Mouse (Mus musculus) Muller cell, postnatal 12 days (primary cell): ENCODE results near the gene Gcnt2.
"Not testable (repeated sequence)": the region's sequence is repeated elsewhere in the genome, so short reads cannot be mapped to it uniquely, and the experiment has no call there.

Source experiments
- DNase-seq: peaks from one replicate; pipeline ENCODE4 v3.0.0-alpha.2; 2015; ENCODE audit errors: inconsistent ontology term

Gene Gcnt2

DNA sequence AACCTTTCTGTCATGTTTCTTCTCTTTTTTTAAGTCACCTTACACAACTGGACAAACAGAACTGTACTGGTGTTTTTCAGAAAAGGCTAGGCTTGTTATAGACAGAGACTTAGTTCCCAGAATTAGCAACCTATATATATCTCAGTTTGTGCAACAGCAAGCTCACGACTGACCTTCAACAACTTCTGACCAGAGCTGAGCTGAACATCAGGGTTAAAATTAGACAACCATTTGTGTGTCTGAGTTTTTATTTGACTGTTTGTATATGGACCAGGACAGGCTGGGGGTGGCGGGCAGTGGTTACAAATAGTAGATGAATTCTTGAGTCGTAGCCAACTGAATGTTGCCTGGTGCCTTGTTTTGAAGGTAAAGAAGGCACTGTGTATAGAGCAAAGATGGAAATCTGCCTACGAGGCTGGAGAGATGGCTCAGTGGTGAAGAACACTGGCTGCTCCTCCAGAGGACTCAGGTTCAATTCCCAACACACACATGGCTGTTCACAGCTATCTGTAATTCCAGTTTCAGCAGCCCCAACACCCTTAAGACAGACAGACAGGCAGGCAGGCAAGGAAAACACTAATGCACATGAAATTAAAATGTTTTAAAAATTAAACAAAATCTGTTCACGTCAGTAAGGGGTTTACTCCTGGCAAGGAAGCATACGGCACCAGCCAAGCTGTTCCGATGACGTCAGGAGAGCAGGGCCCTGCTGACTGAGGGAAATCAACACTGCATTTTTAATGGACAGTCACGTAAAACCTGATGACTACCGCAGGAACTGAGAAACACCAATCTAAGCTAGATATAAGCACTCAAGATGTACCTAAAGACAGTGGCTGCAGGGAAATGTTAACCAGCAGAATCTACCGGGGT is 79.2 kb downstream of the Gcnt2 start:
- DNase-seq: no peak

GRCm38 (mm10) chr13:40943066-40943465 is 83.5 kb downstream of the Gcnt2 start:
- DNase-seq: no peak

DNA sequence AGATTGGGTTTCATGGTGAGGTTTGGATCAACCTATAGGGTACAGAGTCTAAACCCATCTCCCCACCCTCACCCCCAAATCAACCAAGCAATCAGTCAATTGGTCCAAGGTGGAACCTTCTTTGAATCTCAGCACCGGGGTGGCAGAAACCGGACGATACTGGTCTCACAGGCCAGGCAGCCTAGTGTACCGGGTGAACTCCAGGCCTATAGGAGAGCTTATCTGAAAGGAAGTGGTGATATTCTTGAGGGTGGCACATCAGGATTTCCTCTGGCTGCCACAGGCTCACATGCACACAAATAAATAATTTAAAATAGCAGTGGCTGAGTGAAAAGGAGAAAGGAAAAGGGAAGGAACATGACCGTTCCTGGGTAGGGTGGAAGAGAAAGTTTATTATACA is 84.4 kb downstream of the Gcnt2 start:
- no peak for DNase-seq

DNA sequence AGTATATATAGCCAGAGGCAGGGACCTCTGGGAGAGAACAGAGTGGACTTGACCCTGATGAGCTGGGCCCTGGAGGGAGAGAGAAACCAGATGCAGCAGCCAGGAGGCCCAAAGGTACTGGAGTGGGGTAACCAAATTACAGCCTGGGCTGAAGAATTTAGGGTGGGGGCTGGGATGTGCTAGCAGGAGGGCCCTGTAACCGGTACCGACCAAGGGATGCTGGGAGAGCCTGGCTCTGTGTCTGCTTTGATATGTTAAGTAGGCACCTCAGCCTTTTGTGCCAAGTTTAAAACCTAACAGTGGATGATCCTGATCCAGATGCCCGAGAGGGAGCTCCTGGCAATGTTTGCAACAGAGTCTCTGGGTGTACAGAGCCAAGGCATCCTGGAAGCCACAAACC is 84.8 kb downstream of the Gcnt2 start:
- DNase-seq: no peak

DNA sequence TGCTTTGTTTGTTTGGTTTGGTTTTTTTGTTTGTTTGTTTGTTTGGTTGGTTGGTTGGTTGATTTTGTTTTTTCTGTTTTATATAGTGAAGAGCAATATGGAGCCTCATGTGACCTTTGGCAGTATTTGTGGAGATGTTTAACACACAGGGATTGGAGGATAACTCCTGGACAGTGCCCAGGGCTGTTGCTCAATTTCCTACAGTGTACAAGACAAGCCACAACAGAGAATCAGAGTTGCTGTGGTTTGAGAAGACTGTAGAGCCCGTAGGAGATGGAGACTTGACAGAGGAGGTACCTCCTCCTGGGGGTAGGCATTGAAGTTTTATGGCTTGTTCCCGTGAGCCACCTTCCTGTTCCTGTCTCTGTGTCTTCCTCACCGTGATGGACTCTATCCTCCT is 87.0 kb downstream of the Gcnt2 start:
- DNase-seq: no peak

GRCm38 (mm10) chr13:40947538-40948205 is 88.1 kb downstream of the Gcnt2 start:
- DNase-seq: peak; percentile 54

DNA sequence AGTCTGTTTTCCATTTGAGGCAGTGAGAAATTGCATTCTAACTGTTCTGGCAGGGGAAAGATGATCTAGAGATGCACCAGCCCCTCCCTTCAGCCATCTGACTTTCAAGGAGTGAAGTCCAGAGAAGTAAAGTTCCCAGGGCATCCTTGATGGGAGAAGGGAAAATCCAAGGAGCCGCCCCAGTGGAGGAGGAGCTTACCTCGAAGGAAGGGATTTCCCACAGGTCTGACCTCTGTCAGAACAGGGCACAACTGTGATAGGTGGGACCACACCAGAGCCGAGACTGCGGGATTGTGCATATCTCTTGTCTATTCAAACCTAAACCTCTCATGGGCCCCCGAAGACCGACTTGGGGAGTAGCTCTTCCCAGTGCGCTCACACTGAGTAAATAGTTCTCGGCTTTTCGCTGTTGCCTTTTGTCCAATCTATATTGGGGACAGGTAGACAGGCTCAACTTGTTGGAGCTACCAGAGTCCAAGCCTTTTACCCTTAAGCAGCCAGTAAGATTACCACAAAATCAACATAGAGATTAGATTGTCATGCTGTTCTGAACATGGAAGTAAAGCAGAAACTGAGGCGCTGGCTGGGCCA is 91.9 kb downstream of the Gcnt2 start:
- DNase-seq: no peak

DNA sequence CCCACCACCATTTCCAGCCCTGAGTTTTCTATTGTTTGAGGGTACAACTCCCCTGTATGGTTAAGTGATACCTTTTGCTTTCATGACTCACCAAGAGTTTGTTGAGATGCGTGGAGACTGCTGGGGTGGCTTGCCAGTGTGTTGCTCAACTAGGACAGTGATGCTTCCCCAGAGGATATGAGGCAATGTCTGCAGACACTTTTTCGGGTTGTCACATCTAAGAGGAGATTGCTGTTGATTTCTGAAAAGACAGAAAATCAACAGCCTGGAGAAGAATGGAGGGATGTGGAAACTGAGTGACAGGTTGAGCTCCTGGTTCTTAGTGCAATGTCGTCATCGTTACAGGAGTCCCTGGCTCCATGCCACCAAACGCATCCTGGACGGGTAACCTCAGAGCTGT is 93.7 kb downstream of the Gcnt2 start:
- DNase-seq: peak; percentile 11

- DNase-seq: no peak
These were observed 96.2 kb downstream of the Gcnt2 start for GRCm38 (mm10) chr13:40955773-40956172.

DNA sequence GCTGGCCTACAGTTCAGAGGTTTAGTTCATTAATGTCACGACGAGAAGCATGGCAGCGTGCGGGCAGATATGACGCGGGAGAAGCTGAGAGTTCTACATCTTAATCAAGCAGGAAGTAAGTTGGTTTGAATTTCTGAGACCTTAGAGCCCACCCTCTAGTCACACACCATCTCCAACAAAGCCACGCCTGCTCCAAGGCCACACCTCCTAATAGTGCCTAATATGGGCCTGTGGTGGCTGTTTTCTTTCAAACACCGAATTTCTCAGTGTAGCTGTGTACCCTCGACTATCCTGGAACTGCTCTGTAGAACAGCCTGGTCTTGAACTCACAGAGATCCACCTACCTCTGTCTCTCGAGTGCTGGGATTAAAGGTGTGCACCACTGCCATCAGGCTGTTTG is 108.1 kb downstream of the Gcnt2 start:
- no peak for DNase-seq

DNA sequence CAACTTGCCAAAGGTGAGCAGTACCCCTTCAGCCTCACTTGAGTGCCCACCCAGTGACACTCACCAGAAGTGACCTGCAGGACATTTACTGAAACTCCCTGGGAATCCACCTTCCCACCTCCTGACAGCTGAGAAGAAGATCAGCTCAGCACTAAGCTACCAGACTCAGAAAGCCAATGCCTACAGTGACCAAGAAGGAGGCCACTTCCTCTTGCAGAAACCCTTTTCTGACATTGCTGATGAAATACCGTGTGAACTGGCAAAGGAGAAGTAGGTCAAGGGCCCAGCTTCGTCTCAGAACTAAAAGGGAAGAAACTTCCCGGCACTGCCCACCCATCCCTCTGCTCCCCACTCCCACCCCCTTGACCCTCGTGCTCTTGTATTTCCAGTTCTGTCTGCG is 109.0 kb downstream of the Gcnt2 start:
- DNase-seq: no peak

DNA sequence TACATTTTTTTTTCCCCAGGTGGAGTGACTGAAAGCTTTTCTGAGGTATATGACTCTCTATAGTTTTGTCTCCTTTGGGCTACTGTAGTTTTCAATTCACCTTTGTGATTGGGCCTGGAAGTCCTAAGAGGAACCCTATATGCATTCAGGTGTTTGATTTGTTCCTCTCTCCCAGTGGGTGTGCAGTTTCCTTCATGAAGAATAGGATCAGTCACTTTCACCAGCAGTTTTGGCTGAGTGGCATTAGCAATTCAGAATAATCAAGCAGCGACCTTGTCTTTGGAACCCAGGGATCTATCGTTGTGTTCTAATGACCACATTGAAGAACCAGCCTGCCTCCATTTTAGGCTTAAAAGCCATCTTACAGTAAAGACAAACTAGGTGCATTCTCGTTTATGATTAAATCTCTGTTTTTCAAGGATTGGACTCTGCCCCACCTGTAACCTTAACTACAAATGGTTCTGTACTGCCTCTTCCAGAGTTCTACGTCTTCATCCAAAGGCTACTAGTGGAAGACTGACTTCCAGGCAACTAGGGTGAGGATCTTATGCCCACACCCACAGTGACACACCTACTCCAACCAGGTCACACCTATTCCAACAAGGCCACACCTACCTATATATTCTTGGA is 110.3 kb downstream of the Gcnt2 start:
- no peak for DNase-seq

DNA sequence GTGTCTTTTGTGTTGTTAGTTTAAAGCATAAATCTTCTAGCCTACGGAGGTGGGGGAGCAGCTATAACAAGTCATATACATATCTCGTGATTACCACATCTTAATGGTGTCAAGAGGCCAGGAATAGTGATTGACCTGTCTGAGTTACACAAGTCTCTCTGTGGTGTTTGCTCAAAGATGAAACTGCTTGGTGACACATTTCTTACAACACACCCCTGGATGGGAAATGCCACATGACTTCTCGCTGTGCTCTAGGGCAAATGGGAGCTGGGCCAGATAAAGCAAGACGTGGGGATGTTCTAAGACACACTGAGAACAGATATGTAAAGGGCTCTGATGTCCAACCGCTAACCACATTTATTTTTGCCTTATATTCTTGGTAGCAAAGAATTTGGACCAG is 111.7 kb downstream of the Gcnt2 start:
- DNase-seq: no peak

GRCm38 (mm10) chr13:40971831-40972230 is 112.3 kb downstream of the Gcnt2 start:
- no peak for DNase-seq

- no peak for DNase-seq
These were observed 113.4 kb downstream of the Gcnt2 start for GRCm38 (mm10) chr13:40972976-40973375.

DNA sequence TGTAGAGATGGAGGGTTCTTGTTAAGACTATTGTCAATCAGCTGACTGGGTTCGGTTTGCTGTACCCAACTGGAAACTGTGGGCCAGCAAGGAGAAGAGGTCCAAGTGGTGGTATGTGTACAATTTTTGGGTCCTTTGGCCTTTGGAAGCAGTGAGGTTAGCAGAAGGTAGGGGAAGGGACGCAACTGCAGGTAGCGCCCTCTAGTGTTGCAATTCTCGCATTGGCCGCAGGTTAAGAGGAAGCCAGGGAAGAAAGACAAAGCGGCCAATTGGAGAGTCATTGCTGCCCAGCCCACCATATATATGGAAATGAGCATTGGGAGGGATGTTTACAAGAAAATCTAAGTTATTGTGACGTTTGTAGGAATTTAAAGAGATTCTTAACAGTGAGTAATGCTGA is 118.1 kb downstream of the Gcnt2 start:
- no peak for DNase-seq

- DNase-seq: no peak
These were observed 119.1 kb downstream of the Gcnt2 start for GRCm38 (mm10) chr13:40978652-40979051.

DNA sequence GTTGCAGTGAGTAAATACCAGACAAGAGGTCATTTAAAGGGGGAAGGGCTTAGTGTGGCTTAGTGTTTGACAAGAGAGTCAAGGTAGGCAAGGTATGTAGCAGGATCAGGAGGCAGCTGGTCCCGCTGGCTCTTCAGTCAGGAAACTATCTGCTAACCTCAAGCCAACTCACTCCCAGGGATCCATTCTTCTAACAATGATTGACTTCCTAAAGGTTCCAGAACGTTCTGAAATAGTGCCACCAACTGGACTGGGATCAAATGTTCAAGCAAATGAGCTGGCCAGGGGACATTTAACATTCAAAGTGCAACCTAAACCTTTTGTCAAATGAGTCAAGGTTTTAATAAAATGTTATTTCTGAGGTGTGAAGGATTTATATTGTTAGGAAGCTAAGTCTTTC is 119.8 kb downstream of the Gcnt2 start:
- DNase-seq: no peak

GRCm38 (mm10) chr13:40982759-40983158 is 123.2 kb downstream of the Gcnt2 start:
- DNase-seq: peak; percentile 83

- DNase-seq: no peak
These were observed 126.5 kb downstream of the Gcnt2 start for GRCm38 (mm10) chr13:40986081-40986480.

DNA sequence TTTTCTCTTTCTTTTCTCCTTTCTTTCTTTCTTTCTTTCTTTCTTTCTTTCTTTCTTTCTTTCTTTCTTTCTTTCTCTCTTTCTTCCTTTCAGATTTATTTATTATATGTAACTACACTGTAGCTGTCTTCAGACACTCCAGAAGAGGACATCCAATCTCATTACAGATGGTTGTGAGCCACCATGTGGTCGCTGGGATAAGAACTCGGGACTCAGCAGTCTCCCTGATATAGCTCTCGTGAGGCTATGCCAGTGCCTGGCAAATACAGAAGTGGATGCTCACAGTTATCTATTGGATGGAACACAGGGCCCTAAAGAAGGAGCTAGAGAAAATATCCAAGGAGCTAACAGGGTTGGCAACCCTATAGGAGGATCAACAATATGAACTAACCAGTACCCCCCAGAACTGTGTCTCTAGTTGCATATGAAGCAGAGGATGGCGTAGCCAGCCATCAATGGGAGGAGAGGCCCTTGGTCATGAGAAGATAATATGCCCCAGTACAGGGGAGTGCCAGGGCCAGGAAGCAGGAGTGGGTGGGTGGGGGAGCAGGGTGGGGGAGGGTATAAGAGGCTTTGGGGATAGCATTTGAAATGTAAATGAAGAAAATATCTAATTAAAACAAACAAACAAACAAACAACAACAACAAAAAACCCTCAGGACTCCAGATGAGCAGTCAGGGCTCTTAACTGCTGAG is 128.2 kb downstream of the Gcnt2 start:
- not testable (repeated sequence) for DNase-seq

- DNase-seq: no peak
These were observed 128.9 kb downstream of the Gcnt2 start for GRCm38 (mm10) chr13:40988418-40988817.
